Mouse (Mus musculus) forebrain, embryonic 12.5 days (tissue): ENCODE measurements around the gene Clcnkb. TPM values are rescaled to one million over a fixed set of nuclear protein-coding genes. Genes with fewer than 3 reads are reported as not detected.

Experiments
- ATAC-seq: fragments of 200-750 bp; cut with Nextera tagmentation; 2 replicates; pipeline ENCODE4 v1.8.0; 2017; ENCODE audit warnings: moderate TSS enrichment; ENCODE audit not compliant: low FRiP score
- H3K27ac ChIP-seq: fragments of 300-500 bp; sonication (generic); 2 replicates; pipeline ENCODE4 v1.5.1; 2016; ENCODE audit warnings: mild to moderate bottlenecking
- H3K27me3 ChIP-seq: fragments of 300-500 bp; sonication (generic); 2 replicates; pipeline ENCODE4 v1.6.1; 2016; ENCODE audit warnings: mild to moderate bottlenecking
- H3K36me3 ChIP-seq: fragments of 300-500 bp; sonication (generic); replicated peaks from 2 replicates; pipeline ENCODE4 v1.6.1; 2016; ENCODE audit warnings: mild to moderate bottlenecking
- H3K4me1 ChIP-seq: fragments of 300-500 bp; sonication (generic); 2 replicates; pipeline ENCODE4 v1.6.1; 2016
- H3K4me2 ChIP-seq: fragments of 300-500 bp; sonication (generic); 2 replicates; pipeline ENCODE4 v1.6.1; 2016; ENCODE audit warnings: mild to moderate bottlenecking, moderate library complexity
- H3K4me3 ChIP-seq: fragments of 300-500 bp; sonication (generic); replicated peaks from 2 replicates; pipeline ENCODE4 v1.5.1; 2016; ENCODE audit warnings: mild to moderate bottlenecking
- H3K9ac ChIP-seq: fragments of 300-500 bp; sonication (generic); 2 replicates; pipeline ENCODE4 v1.6.1; 2016; ENCODE audit warnings: mild to moderate bottlenecking
- H3K9me3 ChIP-seq: fragments of 300-500 bp; sonication (generic); 2 replicates; pipeline ENCODE4 v1.6.1; 2016
- WGBS: fragments of 180-500 bp; shearing (Covaris S2); methylation state at CpG from one replicate; pipeline ENCODE4 v1.1.7; 2016; 5-methylcytosine and 5-hydroxymethylcytosine counted together
- polyA plus RNA-seq: library from polyadenylated mRNA; unstranded; fragments of >200 nt; fragmentation: Nextera tagmentation; extraction: Ambion mirVana; gene quantifications from 2 replicates; pipeline ENCODE4 v1.2.1, GENCODE M21; 2016

Gene Clcnkb
- polyA plus RNA-seq, 1 experiment from 2014 or later = not detected

DNA sequence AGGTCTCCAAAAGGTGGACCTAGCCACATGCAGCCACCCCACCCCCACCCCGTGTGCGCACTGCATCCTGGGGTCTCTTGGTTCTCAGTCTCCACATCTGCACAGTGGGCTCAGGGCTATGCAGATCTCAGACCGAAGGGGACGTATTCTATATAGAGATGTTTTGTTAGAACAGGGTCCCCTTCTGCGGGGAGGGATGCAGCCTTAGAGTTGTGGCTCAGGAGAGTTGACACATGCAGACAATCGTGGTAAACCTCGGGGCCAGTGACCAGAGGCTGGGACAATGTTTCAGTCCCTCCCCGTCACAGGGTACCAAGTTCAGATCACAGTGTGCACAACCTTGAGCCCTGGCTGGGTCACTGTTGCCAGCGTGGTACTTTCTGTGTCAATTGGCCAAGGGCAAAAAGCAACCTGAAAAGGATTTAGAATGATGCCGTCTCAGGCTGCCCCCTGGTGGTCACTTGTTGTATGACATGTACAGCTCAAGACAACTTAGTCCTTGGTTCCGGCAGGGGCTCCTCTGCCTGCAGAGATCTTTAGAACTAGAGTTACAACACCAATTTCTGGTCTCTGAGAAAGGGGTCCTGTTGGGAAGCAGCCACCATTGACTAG lies 52.8 kb downstream of the Clcnkb start:
- Histone ChIP-seq H3K4me1 (peaks cover 11% of the 10 kb centered on the region), H3K9me3 (no peaks in the 10 kb centered on the region), H3K27me3 (peaks cover 53% of the 10 kb centered on the region), H3K4me3 (no peak overlapping the region), H3K27ac (no peak overlapping the region), H3K9ac (no peak overlapping the region), H3K4me2 (no peak overlapping the region), H3K36me3 (no peaks in the 10 kb centered on the region)
- WGBS = 27% methylated on average over 11 of the region's 11 CpGs
- ATAC-seq = 0 out of 2 replicates have a peak, but pooled peaks have one; percentile 30

- no peaks in the 10 kb centered on the region for H3K36me3 ChIP-seq
- H3K9ac ChIP-seq = no peak overlapping the region
- H3K27me3 ChIP-seq = peaks cover 31% of the 10 kb centered on the region
- H3K4me1 ChIP-seq = peaks cover 7% of the 10 kb centered on the region
- H3K27ac ChIP-seq = no peak overlapping the region
- no peak overlapping the region for H3K4me2 ChIP-seq
- WGBS = 24% methylated on average over 7 of the region's 7 CpGs
- H3K4me3 ChIP-seq = no peak overlapping the region
- H3K9me3 ChIP-seq = no peaks in the 10 kb centered on the region
- no peak for ATAC-seq
Measured at GRCm38 (mm10) chr4:141360846-141361245, 55.0 kb downstream of the Clcnkb start.

- H3K9ac ChIP-seq = no peak overlapping the region
- H3K9me3 ChIP-seq = no peaks in the 10 kb centered on the region
- 86% methylated on average over 6 of the region's 6 CpGs for WGBS
- no peak overlapping the region for H3K4me2 ChIP-seq
- no peaks in the 10 kb centered on the region for H3K36me3 ChIP-seq
- no peak overlapping the region for H3K4me3 ChIP-seq
- ATAC-seq = no peak
- no peak overlapping the region for H3K27ac ChIP-seq
- peaks cover 7% of the 10 kb centered on the region for H3K4me1 ChIP-seq
- H3K27me3 ChIP-seq = peaks cover 15% of the 10 kb centered on the region
Measured at GRCm38 (mm10) chr4:141359222-141359621, 56.6 kb downstream of the Clcnkb start.

DNA sequence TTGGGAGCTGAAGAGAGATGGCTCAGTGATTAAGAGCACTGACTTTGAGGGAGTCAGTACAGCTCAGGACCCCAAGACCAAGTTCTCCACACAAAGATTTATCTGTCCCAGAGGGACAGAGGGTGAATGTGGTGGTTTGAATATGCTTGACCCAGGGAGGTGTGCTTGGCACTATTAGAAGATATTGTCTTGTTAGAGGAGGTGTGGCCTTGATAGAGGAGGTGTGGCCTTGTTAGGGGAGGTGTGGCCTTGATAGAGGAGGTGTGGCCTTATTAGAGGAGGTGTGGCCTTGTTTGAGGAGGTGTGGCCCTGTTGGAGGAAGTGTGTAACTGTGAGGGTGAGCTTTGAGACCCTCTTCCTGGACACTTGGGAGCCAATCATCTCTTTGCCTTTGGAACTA lies 58.0 kb downstream of the Clcnkb start:
- Histone ChIP-seq H3K36me3 (no peaks in the 10 kb centered on the region), H3K9ac (no peak overlapping the region), H3K27me3 (0 out of 2 replicates have a peak, but pooled peaks cover 6% of the 10 kb centered on the region), H3K4me1 (peaks cover 7% of the 10 kb centered on the region), H3K9me3 (no peaks in the 10 kb centered on the region), H3K27ac (no peak overlapping the region), H3K4me3 (no peak overlapping the region), H3K4me2 (no peak overlapping the region)
- ATAC-seq = no peak

Other genes starting within 250 kb of the Clcnkb start
- gene Rsg1, start 202.1 kb downstream of the Clcnkb start, polyA plus RNA-seq = 6.5 and 7.0 TPM in 2 replicates
- gene Arhgef19, start 176.5 kb downstream of the Clcnkb start, polyA plus RNA-seq = 1.9 and 2.6 TPM in 2 replicates
- gene Epha2, start 114.8 kb downstream of the Clcnkb start, polyA plus RNA-seq = 1.9 and 2.0 TPM in 2 replicates
- gene Fam131c, start 47.8 kb downstream of the Clcnkb start, polyA plus RNA-seq = 1.00 and 1.1 TPM in 2 replicates
- gene Clcnka, start 17.3 kb downstream of the Clcnkb start, polyA plus RNA-seq = not detected in 2 replicates
- gene Hspb7, start 4.8 kb upstream of the Clcnkb start, polyA plus RNA-seq = not detected in 2 replicates
- gene Srarp, start 20.1 kb upstream of the Clcnkb start, polyA plus RNA-seq = not detected in 2 replicates
- gene Zbtb17, start 28.6 kb upstream of the Clcnkb start, polyA plus RNA-seq = 58.6 and 61.2 TPM in 2 replicates
- gene Spen, start 122.6 kb upstream of the Clcnkb start, polyA plus RNA-seq = 20.3 and 20.9 TPM in 2 replicates
- gene Fblim1, start 190.1 kb upstream of the Clcnkb start, polyA plus RNA-seq = 17.3 and 19.8 TPM in 2 replicates
- gene Tmem82, start 202.6 kb upstream of the Clcnkb start, polyA plus RNA-seq = 0.09 and 0.33 TPM in 2 replicates
- not detected in 2 replicates for gene Slc25a34, start 207.8 kb upstream of the Clcnkb start, polyA plus RNA-seq
- gene Plekhm2, start 248.9 kb upstream of the Clcnkb start, polyA plus RNA-seq = 5.2 and 6.6 TPM in 2 replicates